Mouse (Mus musculus) small intestine, adult 2 months (tissue): ENCODE results near the gene Nlrp3. TPM values are rescaled to one million over a fixed set of nuclear protein-coding genes. Genes with fewer than 3 reads are reported as not detected.
"Not testable (repeated sequence)": the region's sequence is repeated elsewhere in the genome, so short reads cannot be mapped to it uniquely, and the experiment has no call there.

Experiments
- H3K27ac ChIP-seq: fragments of 200-500 bp; 2 replicates; pipeline ENCODE4 v1.5.1; 2012; ENCODE audit warnings: low read depth, low read length, control low read depth, inconsistent platforms; ENCODE audit not compliant: insufficient read depth
- H3K27me3 ChIP-seq: fragments of 200-500 bp; 2 replicates; pipeline ENCODE4 v1.6.1; 2012; ENCODE audit warnings: mild to moderate bottlenecking, moderate library complexity, low read length, inconsistent platforms; ENCODE audit not compliant: control insufficient read depth, insufficient read depth
- H3K36me3 ChIP-seq: fragments of 200-500 bp; 2 replicates; pipeline ENCODE4 v1.6.1; 2012; ENCODE audit warnings: mild to moderate bottlenecking, low read length, control low read depth, inconsistent platforms; ENCODE audit not compliant: control insufficient read depth, insufficient read depth
- H3K4me1 ChIP-seq: fragments of 200-500 bp; 2 replicates; pipeline ENCODE4 v1.6.1; 2012; ENCODE audit warnings: low read length, inconsistent platforms, mixed read lengths; ENCODE audit not compliant: control insufficient read depth, insufficient read depth, insufficient read length
- H3K4me3 ChIP-seq: fragments of 200-500 bp; 2 replicates; pipeline ENCODE4 v1.5.1; 2012; ENCODE audit warnings: low read depth, mild to moderate bottlenecking, control low read depth, inconsistent platforms, low read length, moderate library complexity
- CTCF ChIP-seq: fragments of 200-500 bp; IDR thresholded peaks from 2 replicates; pipeline ENCODE4 v1.5.1; 2012; ENCODE audit warnings: low read depth, mild to moderate bottlenecking, control low read depth, inconsistent platforms, low read length, moderate library complexity, mixed read lengths; ENCODE audit not compliant: insufficient replicate concordance, insufficient read length; ENCODE audit errors: extremely low read depth
- POLR2A ChIP-seq: fragments of 200-500 bp; IDR thresholded peaks from 2 replicates; pipeline ENCODE4 v1.6.1; 2012; ENCODE audit warnings: low read depth, mild to moderate bottlenecking, control low read depth, inconsistent platforms, low read length, moderate library complexity
- WGBS: fragments of 180-500 bp; shearing (Covaris S2); methylation state at CpG from one replicate; pipeline ENCODE4 v1.1.7; 2018; 5-methylcytosine and 5-hydroxymethylcytosine counted together
- polyA plus RNA-seq: library from polyadenylated mRNA; depleted of rRNA; stranded (reverse); fragments of >200 nt; gene quantifications from 2 replicates; pipeline ENCODE4 v1.2.3, GENCODE M21; 2012

The Nlrp3 gene
- polyA plus RNA-seq, 1 experiment: 0.16 TPM

GRCm38 (mm10) chr11:59554535-59554934 lies 13.2 kb downstream of the Nlrp3 start:
- 74% methylated on average over 8 of the region's 8 CpGs for WGBS

GRCm38 (mm10) chr11:59560906-59561305 lies 19.5 kb downstream of the Nlrp3 start:
- H3K27ac ChIP-seq: no peak overlapping the region
- H3K27me3 ChIP-seq: no peaks in the 10 kb centered on the region
- no peaks in the 10 kb centered on the region for H3K4me1 ChIP-seq
- TF ChIP-seq POLR2A (no peak), CTCF (no peak)
- H3K4me3 ChIP-seq: no peak overlapping the region
- WGBS: 62% methylated on average over 3 of the region's 3 CpGs
- no peaks in the 10 kb centered on the region for H3K36me3 ChIP-seq

More at GRCm38 (mm10) chr11:59554535-59554934, 13.2 kb downstream of the Nlrp3 start:
- Histone ChIP-seq H3K27ac (no peak overlapping the region), H3K27me3 (no peaks in the 10 kb centered on the region), H3K4me3 (no peak overlapping the region), H3K4me1 (no peaks in the 10 kb centered on the region), H3K36me3 (no peaks in the 10 kb centered on the region)
- TF ChIP-seq CTCF: no peak
- TF ChIP-seq POLR2A: no peak

- H3K4me1 ChIP-seq: no peaks in the 10 kb centered on the region
- H3K4me3 ChIP-seq: no peak overlapping the region
- TF ChIP-seq CTCF: no peak
- no peak for TF ChIP-seq POLR2A
- no peaks in the 10 kb centered on the region for H3K27me3 ChIP-seq
- H3K36me3 ChIP-seq: no peaks in the 10 kb centered on the region
- 73% methylated on average over 4 of the region's 4 CpGs for WGBS
- no peak overlapping the region for H3K27ac ChIP-seq
These were observed 21.0 kb downstream of the Nlrp3 start for GRCm38 (mm10) chr11:59562336-59562735.

- TF ChIP-seq POLR2A: no peak
- TF ChIP-seq CTCF: no peak
- 64% methylated on average over 9 of the region's 9 CpGs for WGBS
- no peaks in the 10 kb centered on the region for H3K36me3 ChIP-seq
- H3K27me3 ChIP-seq: no peaks in the 10 kb centered on the region
- no peak overlapping the region for H3K27ac ChIP-seq
- no peak overlapping the region for H3K4me3 ChIP-seq
- H3K4me1 ChIP-seq: no peaks in the 10 kb centered on the region
These were observed 21.5 kb downstream of the Nlrp3 start for GRCm38 (mm10) chr11:59562837-59563236.

GRCm38 (mm10) chr11:59569306-59569705 lies 27.9 kb downstream of the Nlrp3 start:
- H3K27ac ChIP-seq: no peak overlapping the region
- H3K4me1 ChIP-seq: no peaks in the 10 kb centered on the region
- TF ChIP-seq CTCF (peak; percentile 43; the same call in 1 of the 2 replicates), POLR2A (no peak)
- no peaks in the 10 kb centered on the region for H3K27me3 ChIP-seq
- no peak overlapping the region for H3K4me3 ChIP-seq
- H3K36me3 ChIP-seq: no peaks in the 10 kb centered on the region
- WGBS: 61% methylated on average over 3 of the region's 3 CpGs

GRCm38 (mm10) chr11:59575726-59576125 lies 34.4 kb downstream of the Nlrp3 start:
- TF ChIP-seq CTCF (no peak), POLR2A (no peak)
- no peak overlapping the region for H3K27ac ChIP-seq
- H3K36me3 ChIP-seq: no peaks in the 10 kb centered on the region
- no peak overlapping the region for H3K4me3 ChIP-seq
- 42% methylated on average over 9 of the region's 9 CpGs for WGBS
- no peaks in the 10 kb centered on the region for H3K27me3 ChIP-seq
- no peaks in the 10 kb centered on the region for H3K4me1 ChIP-seq

- H3K27ac ChIP-seq, H3K4me1 ChIP-seq, H3K36me3 ChIP-seq, H3K4me3 ChIP-seq, H3K27me3 ChIP-seq: not testable (repeated sequence)
These were observed 34.8 kb downstream of the Nlrp3 start, which contains the start of gene Olfr222 for GRCm38 (mm10) chr11:59576135-59576534. TSS of gene Olfr222 (minus strand) at chr11:59576235.

- WGBS: 20% methylated on average over 6 of the region's 6 CpGs
- Histone ChIP-seq H3K36me3 (no peaks in the 10 kb centered on the region), H3K27me3 (no peaks in the 10 kb centered on the region), H3K4me1 (no peaks in the 10 kb centered on the region), H3K27ac (no peak overlapping the region), H3K4me3 (no peak overlapping the region)
- TF ChIP-seq POLR2A: no peak
- TF ChIP-seq CTCF: no peak
These were observed 43.2 kb downstream of the Nlrp3 start for GRCm38 (mm10) chr11:59584539-59584938.
